Mouse (Mus musculus) embryonic facial prominence, embryonic 14.5 days (tissue): Measurements from ENCODE around the gene Sst. TPM values are rescaled to one million over a fixed set of nuclear protein-coding genes. Genes with fewer than 3 reads are reported as not detected.
A peak's percentile ranks its signal among the peaks of the same experiment; 100 is the strongest.

Experiments
- ATAC-seq: fragments of 200-750 bp; cut with Nextera tagmentation; 2 replicates; pipeline ENCODE4 v1.8.0; 2017; ENCODE audit warnings: low read depth, moderate number of reproducible peaks, moderate TSS enrichment
- DNase-seq: peaks from one replicate; pipeline ENCODE4 v3.0.0-alpha.2; 2015; ENCODE audit warnings: low spot score
- H3K27ac ChIP-seq: fragments of 300-500 bp; sonication (generic); replicated peaks from 2 replicates; pipeline ENCODE4 v1.5.1; 2014; ENCODE audit warnings: low read depth, mild to moderate bottlenecking, low read length, moderate library complexity
- H3K27me3 ChIP-seq: fragments of 300-500 bp; sonication (generic); replicated peaks from 2 replicates; pipeline ENCODE4 v1.6.1; 2014; ENCODE audit warnings: low read length; ENCODE audit not compliant: control insufficient read depth, insufficient read depth
- H3K36me3 ChIP-seq: fragments of 300-500 bp; sonication (generic); 2 replicates; pipeline ENCODE4 v1.6.1; 2014; ENCODE audit warnings: low read length, mixed read lengths; ENCODE audit not compliant: control insufficient read depth, insufficient read depth
- H3K4me1 ChIP-seq: fragments of 300-500 bp; sonication (generic); 2 replicates; pipeline ENCODE4 v1.6.1; 2014; ENCODE audit warnings: antibody characterized with exemption, low read length; ENCODE audit not compliant: control insufficient read depth, insufficient read depth
- H3K4me2 ChIP-seq: fragments of 300-500 bp; sonication (generic); 2 replicates; pipeline ENCODE4 v1.6.1; 2014; ENCODE audit warnings: low read depth, mild to moderate bottlenecking, low read length, moderate library complexity, mixed read lengths
- H3K4me3 ChIP-seq: fragments of 300-500 bp; sonication (generic); 2 replicates; pipeline ENCODE4 v1.5.1; 2014; ENCODE audit warnings: low read depth, mild to moderate bottlenecking, low read length
- H3K9ac ChIP-seq: fragments of 300-500 bp; sonication (generic); 2 replicates; pipeline ENCODE4 v1.6.1; 2014; ENCODE audit warnings: low read depth, mild to moderate bottlenecking, low read length, moderate library complexity, mixed read lengths
- H3K9me3 ChIP-seq: fragments of 300-500 bp; sonication (generic); 2 replicates; pipeline ENCODE4 v1.6.1; 2016; ENCODE audit warnings: low read length; ENCODE audit not compliant: control insufficient read depth
- WGBS: fragments of 180-500 bp; shearing (Covaris S2); extraction: QIAGEN DNeasy Blood & Tissue Kit; methylation state at CpG from one replicate; pipeline ENCODE4 v1.1.7; 2014; 5-methylcytosine and 5-hydroxymethylcytosine counted together
- polyA plus RNA-seq: library from polyadenylated mRNA; unstranded; fragments of >200 nt; fragmentation: Nextera tagmentation; extraction: Ambion mirVana; gene quantifications from 2 replicates; pipeline ENCODE4 v1.2.1, GENCODE M21; 2014

The Sst gene
- 2.4 and 2.7 TPM in 2 replicates for polyA plus RNA-seq

GRCm38 (mm10) chr16:23890636-23891035 is at the start of gene Sst:
TSS of gene Sst (minus strand) at chr16:23890958.
- 6% methylated on average over 26 of the region's 26 CpGs for WGBS
- Histone ChIP-seq H3K36me3 (no peaks in the 10 kb centered on the region), H3K9ac (no peak within 1 kb of the TSS), H3K4me2 (no peak within 1 kb of the TSS), H3K4me3 (no peak within 1 kb of the TSS), H3K4me1 (no peaks in the 10 kb centered on the region; the same call in 1 of the 2 replicates), H3K27ac (no peak within 1 kb of the TSS), H3K27me3 (peaks cover 34% of the 10 kb centered on the region), H3K9me3 (no peaks in the 10 kb centered on the region)
- DNase-seq (no peak), ATAC-seq (no peak)

- H3K36me3 ChIP-seq = no peaks in the 10 kb centered on the region
- WGBS = 79% methylated on average over 2 of the region's 2 CpGs
Observed at GRCm38 (mm10) chr16:23934397-23934796, 43.6 kb upstream of the Sst start.

GRCm38 (mm10) chr16:23932294-23932693 is 41.5 kb upstream of the Sst start, which contains the start of gene Rtp2:
TSS of gene Rtp2 (minus strand) at chr16:23932394.
- H3K9ac ChIP-seq = no peak within 1 kb of the TSS
- no peaks in the 10 kb centered on the region for H3K4me1 ChIP-seq
- no peaks in the 10 kb centered on the region for H3K36me3 ChIP-seq
- H3K4me2 ChIP-seq = no peak within 1 kb of the TSS
- ATAC-seq = no peak
- no peaks in the 10 kb centered on the region for H3K9me3 ChIP-seq
- no peak for DNase-seq
- WGBS = 69% methylated on average over 11 of the region's 11 CpGs
- H3K4me3 ChIP-seq = no peak within 1 kb of the TSS
- no peak within 1 kb of the TSS for H3K27ac ChIP-seq
- no peaks in the 10 kb centered on the region for H3K27me3 ChIP-seq

More at GRCm38 (mm10) chr16:23934397-23934796, 43.6 kb upstream of the Sst start:
- H3K9ac ChIP-seq = no peak overlapping the region
- ATAC-seq (no peak), DNase-seq (no peak)
- no peak overlapping the region for H3K4me3 ChIP-seq
- H3K4me1 ChIP-seq = no peaks in the 10 kb centered on the region
- no peaks in the 10 kb centered on the region for H3K27me3 ChIP-seq
- no peak overlapping the region for H3K4me2 ChIP-seq
- no peak overlapping the region for H3K27ac ChIP-seq
- H3K9me3 ChIP-seq = no peaks in the 10 kb centered on the region

GRCm38 (mm10) chr16:23931275-23931674 is 40.5 kb upstream of the Sst start:
- Histone ChIP-seq H3K4me2 (no peak overlapping the region), H3K27ac (no peak overlapping the region), H3K9me3 (no peaks in the 10 kb centered on the region), H3K27me3 (no peaks in the 10 kb centered on the region), H3K4me1 (no peaks in the 10 kb centered on the region), H3K36me3 (no peaks in the 10 kb centered on the region), H3K9ac (no peak overlapping the region), H3K4me3 (no peak overlapping the region)
- no peak for DNase-seq
- WGBS = 74% methylated on average over 18 of the region's 18 CpGs
- ATAC-seq = peak; percentile 41; the same call in 1 of the 2 replicates

- ATAC-seq (peak; percentile 81), DNase-seq (no peak)
- Histone ChIP-seq H3K4me1 (no peaks in the 10 kb centered on the region), H3K4me2 (no peak overlapping the region), H3K9me3 (no peaks in the 10 kb centered on the region), H3K9ac (no peak overlapping the region), H3K27ac (no peak overlapping the region), H3K36me3 (no peaks in the 10 kb centered on the region), H3K27me3 (no peaks in the 10 kb centered on the region), H3K4me3 (no peak overlapping the region)
- WGBS = 71% methylated on average over 3 of the region's 3 CpGs
Observed at GRCm38 (mm10) chr16:23930426-23931073, 39.8 kb upstream of the Sst start.

- ATAC-seq (no peak), DNase-seq (no peak)
- Histone ChIP-seq H3K4me3 (no peak overlapping the region), H3K9me3 (no peaks in the 10 kb centered on the region), H3K4me1 (no peaks in the 10 kb centered on the region), H3K4me2 (no peak overlapping the region), H3K36me3 (no peaks in the 10 kb centered on the region), H3K27ac (no peak overlapping the region), H3K27me3 (no peaks in the 10 kb centered on the region), H3K9ac (no peak overlapping the region)
- WGBS = 93% methylated on average over 33 of the region's 33 CpGs
Observed at GRCm38 (mm10) chr16:23927301-23928114, 36.8 kb upstream of the Sst start.

- DNase-seq (no peak), ATAC-seq (no peak)
- Histone ChIP-seq H3K4me3 (no peak overlapping the region), H3K9me3 (no peaks in the 10 kb centered on the region), H3K4me2 (no peak overlapping the region), H3K4me1 (no peaks in the 10 kb centered on the region), H3K36me3 (no peaks in the 10 kb centered on the region), H3K9ac (no peak overlapping the region), H3K27me3 (no peaks in the 10 kb centered on the region), H3K27ac (no peak overlapping the region)
- 91% methylated on average over 1 of the region's 1 CpGs for WGBS
Observed at GRCm38 (mm10) chr16:23922906-23923305, 32.1 kb upstream of the Sst start.

- Histone ChIP-seq H3K9ac (no peak overlapping the region), H3K4me3 (no peak overlapping the region), H3K36me3 (no peaks in the 10 kb centered on the region), H3K27me3 (no peaks in the 10 kb centered on the region), H3K4me1 (no peaks in the 10 kb centered on the region), H3K27ac (no peak overlapping the region), H3K9me3 (no peaks in the 10 kb centered on the region), H3K4me2 (no peak overlapping the region)
- ATAC-seq = no peak
- no peak for DNase-seq
- WGBS = 58% methylated on average over 5 of the region's 5 CpGs
Observed at GRCm38 (mm10) chr16:23921697-23922096, 30.9 kb upstream of the Sst start.
